Mouse (Mus musculus) c-Kit-positive CD71-negative TER-119-negative erythroid progenitor cells, embryonic 14.5 days (primary cell): ENCODE results near the gene Cdk15.

Experiments
- DNase-seq: peaks from one replicate; pipeline ENCODE4 v3.0.0-alpha.2; 2013; ENCODE audit warnings: low read depth

The Cdk15 gene

GRCm38 (mm10) chr1:59256751-59257231 lies at the start of gene Cdk15:
Cdk15 (plus strand) TSS chr1:59256906.
- no peak for DNase-seq

- DNase-seq, result no peak
These were observed 48.4 kb upstream of the Cdk15 start for GRCm38 (mm10) chr1:59208331-59208730.

GRCm38 (mm10) chr1:59211651-59212050 lies 45.1 kb upstream of the Cdk15 start:
- DNase-seq, result no peak

DNA sequence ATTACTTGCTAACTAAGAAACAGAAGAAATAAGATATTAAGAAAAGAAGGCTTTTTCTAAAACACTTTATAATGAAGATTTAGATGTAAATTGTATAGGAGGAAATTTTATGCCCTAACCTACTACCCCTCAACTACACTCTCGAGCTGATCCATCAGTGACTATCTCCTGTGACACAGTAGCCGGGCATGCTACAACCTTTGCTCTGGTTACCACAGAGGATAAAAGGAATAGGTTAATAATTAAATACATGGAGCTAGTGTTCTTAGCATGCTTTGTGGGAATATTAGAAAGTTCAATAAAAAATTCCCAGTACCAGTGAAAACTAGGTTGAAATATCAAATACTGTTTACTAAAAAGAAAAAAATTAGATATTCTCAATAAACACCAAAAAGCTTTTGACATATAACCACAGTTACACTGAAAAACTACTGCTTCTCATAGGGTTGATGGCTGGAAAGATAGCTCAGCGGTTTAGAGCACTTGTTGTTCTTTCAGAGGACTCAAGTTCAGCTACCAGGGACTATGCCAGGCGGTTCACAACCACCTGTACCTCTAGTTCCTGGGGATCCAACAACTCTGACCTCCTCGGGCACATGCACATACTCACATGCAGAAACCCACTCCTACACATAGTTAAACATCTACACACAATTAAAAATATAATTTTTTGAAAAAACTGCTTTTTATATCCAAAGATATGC lies 44.5 kb upstream of the Cdk15 start:
- DNase-seq, result no peak

DNA sequence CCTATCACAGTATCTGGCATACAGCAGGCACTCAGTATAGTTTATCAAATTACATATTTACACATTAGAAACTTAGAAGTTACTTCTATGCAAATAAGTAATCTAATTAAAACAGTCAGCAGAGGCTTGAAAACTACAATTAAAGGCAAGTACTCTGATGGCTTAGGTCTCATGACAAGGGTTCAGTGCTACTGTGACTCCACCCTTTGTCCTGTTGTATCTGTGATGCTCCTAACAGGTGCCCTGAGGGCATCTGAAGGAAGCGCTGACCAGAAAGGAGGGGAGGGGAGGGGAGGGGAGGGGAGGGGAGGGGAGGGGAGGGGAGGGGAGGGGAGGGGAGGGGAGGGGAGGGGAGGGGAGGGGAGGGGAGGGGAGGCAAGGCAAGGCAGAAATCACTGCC lies 43.8 kb upstream of the Cdk15 start:
- DNase-seq, result no peak

DNA sequence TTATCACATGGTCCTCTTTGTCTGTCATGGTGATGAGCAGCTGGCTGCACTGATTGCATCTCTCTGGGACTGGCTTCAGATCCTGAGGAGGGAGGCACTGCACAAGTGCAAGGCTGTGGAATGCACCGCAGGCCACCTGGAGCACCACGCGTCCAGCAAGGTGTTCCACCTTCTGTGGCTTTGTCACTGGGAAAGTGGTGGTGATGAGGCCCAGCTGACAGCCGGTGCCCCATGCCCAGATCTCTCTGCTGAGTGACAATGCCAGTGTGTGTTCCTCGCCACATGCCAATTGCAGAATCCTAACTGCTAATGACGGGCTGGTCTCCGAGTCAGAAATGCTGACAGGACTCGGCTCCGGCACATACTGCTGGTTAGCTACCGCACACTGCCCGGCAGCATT lies 41.3 kb upstream of the Cdk15 start:
- DNase-seq, result no peak

DNA sequence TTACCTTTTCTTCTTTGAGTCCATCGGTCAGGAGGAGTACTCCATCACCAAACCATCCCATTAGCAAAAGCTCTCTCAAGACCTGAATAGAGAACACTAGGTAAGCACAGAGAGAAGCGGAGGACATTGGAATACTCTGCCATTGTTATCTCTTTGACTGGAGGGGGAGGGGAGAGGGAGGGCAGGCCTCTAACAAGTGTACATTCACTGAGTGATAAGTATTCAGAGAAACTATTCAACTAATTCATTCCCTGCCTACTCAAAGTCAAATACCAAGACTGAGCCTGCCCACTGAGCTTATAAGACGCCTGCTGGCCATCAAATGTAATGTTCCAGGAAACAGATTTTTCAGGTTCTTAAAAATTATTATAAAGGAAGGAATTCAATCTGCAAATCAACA lies 36.3 kb upstream of the Cdk15 start:
- DNase-seq, result no peak

DNA sequence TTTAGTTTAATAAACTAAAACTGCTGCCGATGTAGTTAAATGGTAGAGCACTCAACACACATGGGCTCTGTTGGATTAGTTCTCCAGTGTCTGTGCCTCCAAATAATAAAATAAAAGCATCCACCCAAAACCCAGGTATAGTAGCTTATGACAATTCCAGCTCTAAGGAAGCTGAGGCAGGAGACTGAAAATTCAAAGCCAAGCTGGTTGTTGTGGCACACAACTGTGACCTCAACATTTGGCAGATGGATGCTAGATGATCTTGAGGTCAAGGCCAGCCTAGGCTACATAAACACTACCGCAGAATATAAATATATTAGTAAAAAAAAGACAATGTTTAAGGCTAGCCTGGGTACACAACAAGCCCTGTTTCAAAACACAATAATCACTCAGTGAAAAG lies 35.1 kb upstream of the Cdk15 start:
- DNase-seq, result no peak

DNA sequence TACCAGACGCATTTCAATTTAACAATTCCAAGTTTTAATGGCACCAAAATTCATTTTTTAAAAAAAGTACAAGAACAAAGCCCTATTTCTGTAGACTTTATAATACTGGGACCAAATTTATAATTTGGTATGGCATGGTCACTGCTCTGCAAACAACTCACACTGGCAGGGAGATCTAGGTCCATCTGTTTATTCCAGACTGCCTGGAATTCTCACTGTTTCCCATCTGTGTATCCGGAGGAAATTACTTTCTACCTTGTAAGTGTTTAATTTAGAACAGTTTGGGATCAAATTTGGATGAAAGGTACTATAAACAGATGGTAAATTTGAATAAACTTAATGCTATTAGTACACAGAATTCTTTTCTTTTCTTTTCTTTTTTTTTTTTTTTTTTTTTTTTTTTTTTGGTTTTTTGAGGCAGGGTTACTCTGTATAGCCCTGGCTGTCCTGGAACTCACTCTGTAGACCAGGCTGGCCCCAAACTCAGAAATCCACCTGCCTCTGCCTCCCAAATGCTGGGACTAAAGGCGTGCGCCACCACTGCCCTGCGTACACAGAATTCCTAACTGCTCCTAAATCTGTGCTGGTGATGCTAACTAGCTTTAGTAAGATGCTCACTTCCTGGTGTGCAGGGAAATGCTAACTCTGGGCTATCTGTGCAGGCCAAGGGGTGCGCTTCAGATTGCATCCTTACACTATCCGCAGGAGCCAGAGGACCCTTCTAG lies 34.4 kb upstream of the Cdk15 start:
- DNase-seq, result no peak

- no peak for DNase-seq
These were observed 28.2 kb upstream of the Cdk15 start for GRCm38 (mm10) chr1:59228552-59228951.

DNA sequence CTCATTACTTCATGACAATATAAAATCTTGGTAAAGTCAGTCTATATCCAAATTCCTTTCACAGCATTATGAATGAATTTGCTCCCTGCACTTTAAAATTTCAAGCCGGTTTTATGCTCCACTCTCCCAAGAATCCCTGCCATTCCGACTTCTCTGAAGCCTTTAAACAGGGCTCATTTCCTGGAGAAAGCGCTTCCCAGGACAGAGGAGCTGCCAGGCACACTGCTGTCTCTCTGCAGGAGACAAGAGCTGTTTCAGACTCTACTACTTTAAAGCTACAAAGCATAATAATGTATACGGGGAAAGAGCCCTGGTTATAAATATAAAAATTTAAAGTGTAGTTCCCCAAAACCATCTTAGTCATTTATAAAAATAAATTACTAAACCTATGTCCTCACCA lies 27.5 kb upstream of the Cdk15 start:
- DNase-seq, result no peak

- peak; percentile 92 for DNase-seq
These were observed 19.8 kb upstream of the Cdk15 start, which contains the start of gene Als2 for GRCm38 (mm10) chr1:59236856-59237441. Als2 (minus strand) TSS chr1:59237231.

GRCm38 (mm10) chr1:59237614-59238211 lies 19.0 kb upstream of the Cdk15 start:
- DNase-seq, result peak; percentile 73

- no peak for DNase-seq
These were observed 12.9 kb upstream of the Cdk15 start for GRCm38 (mm10) chr1:59243770-59244169.

- peak; percentile 24 for DNase-seq
These were observed 9.1 kb upstream of the Cdk15 start for GRCm38 (mm10) chr1:59247602-59248001.

DNA sequence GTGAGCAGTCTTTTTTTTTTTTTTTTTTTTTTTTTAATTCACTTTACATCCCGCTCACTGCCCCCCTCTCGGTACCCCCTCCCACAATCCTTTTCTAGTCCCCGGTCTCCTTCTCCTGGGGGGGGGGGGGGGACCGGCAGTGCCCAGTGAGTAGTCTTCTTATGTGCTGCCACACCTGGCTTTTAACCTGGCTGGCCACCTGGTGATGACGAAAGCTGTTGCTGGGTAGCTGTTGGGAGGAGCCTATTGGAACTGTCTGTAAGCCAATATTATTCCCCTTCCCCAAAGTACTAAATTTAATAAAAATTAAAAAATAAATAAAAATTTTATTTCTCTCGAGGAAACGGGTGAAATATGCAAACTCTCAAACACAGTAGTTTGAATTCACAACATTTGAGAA lies 3.9 kb upstream of the Cdk15 start:
- DNase-seq, result no peak

DNA sequence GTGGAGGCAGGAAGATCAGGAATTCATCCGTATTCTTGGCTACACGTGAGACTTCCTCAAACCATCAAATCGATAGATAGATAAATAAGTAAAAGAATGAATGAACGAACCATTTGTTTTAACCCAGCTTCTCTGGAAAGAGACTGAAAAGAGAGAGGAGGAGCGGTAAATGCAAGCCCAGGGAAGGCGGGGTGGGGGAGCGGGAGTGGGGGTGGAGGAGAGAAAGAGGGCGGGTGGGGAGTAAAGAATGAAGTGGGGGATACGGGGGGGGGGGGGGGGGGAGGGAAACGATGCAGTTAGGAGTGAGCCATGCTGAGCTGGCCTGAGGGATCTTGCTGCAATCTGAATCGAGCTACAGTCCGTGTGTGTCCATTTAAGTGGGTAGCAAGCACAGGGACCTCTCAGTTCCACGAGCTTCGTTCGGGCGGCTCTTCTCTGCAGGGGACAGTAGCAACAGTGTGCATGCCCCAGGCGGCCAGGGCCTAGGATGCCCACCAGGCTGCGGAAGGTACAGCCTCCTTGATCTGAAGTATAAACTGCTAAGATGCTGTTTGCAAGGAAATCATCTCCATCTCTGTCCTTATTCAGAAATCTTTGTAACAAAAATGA lies 3.3 kb upstream of the Cdk15 start:
- DNase-seq, result no peak

DNA sequence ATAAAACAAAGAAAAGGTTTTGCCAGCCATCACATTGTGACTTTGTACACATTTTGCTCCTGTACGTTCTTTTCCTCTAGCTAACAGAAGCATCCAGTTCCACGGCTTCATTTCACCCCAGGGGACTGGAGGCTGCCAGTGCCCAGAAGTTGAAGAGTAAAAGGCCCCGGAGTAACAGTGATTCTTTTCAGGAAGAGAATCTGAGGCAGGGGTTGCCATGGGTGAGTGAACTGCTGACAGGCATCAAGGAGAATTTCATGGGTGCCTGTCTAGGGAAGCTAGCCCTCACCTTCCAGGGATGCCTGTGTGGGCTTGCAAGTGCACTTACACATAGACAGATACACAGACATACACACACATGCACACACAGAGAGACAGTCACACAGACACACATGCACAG lies 1.0 kb downstream of the Cdk15 start:
- no peak for DNase-seq

GRCm38 (mm10) chr1:59268931-59269330 lies 12.2 kb downstream of the Cdk15 start:
- DNase-seq, result no peak

- DNase-seq, result no peak
These were observed 12.8 kb downstream of the Cdk15 start for GRCm38 (mm10) chr1:59269466-59269865.

- no peak for DNase-seq
These were observed 13.4 kb downstream of the Cdk15 start for GRCm38 (mm10) chr1:59269951-59270689.

GRCm38 (mm10) chr1:59272189-59272588 lies 15.5 kb downstream of the Cdk15 start:
- no peak for DNase-seq
